Mouse (Mus musculus) small intestine, adult 2 months (tissue): Measurements from ENCODE around the gene Tinagl1. TPM values are rescaled to one million over a fixed set of nuclear protein-coding genes. Genes with fewer than 3 reads are reported as not detected.

ENCODE experiments used
- H3K27ac ChIP-seq: fragments of 200-500 bp; 2 replicates; pipeline ENCODE4 v1.5.1; 2012; ENCODE audit warnings: low read depth, low read length, control low read depth, inconsistent platforms; ENCODE audit not compliant: insufficient read depth
- H3K27me3 ChIP-seq: fragments of 200-500 bp; 2 replicates; pipeline ENCODE4 v1.6.1; 2012; ENCODE audit warnings: mild to moderate bottlenecking, moderate library complexity, low read length, inconsistent platforms; ENCODE audit not compliant: control insufficient read depth, insufficient read depth
- H3K36me3 ChIP-seq: fragments of 200-500 bp; 2 replicates; pipeline ENCODE4 v1.6.1; 2012; ENCODE audit warnings: mild to moderate bottlenecking, low read length, control low read depth, inconsistent platforms; ENCODE audit not compliant: control insufficient read depth, insufficient read depth
- H3K4me1 ChIP-seq: fragments of 200-500 bp; 2 replicates; pipeline ENCODE4 v1.6.1; 2012; ENCODE audit warnings: low read length, inconsistent platforms, mixed read lengths; ENCODE audit not compliant: control insufficient read depth, insufficient read depth, insufficient read length
- H3K4me3 ChIP-seq: fragments of 200-500 bp; 2 replicates; pipeline ENCODE4 v1.5.1; 2012; ENCODE audit warnings: low read depth, mild to moderate bottlenecking, control low read depth, inconsistent platforms, low read length, moderate library complexity
- CTCF ChIP-seq: fragments of 200-500 bp; IDR thresholded peaks from 2 replicates; pipeline ENCODE4 v1.5.1; 2012; ENCODE audit warnings: low read depth, mild to moderate bottlenecking, control low read depth, inconsistent platforms, low read length, moderate library complexity, mixed read lengths; ENCODE audit not compliant: insufficient replicate concordance, insufficient read length; ENCODE audit errors: extremely low read depth
- POLR2A ChIP-seq: fragments of 200-500 bp; IDR thresholded peaks from 2 replicates; pipeline ENCODE4 v1.6.1; 2012; ENCODE audit warnings: low read depth, mild to moderate bottlenecking, control low read depth, inconsistent platforms, low read length, moderate library complexity
- WGBS: fragments of 180-500 bp; shearing (Covaris S2); methylation state at CpG from one replicate; pipeline ENCODE4 v1.1.7; 2018; 5-methylcytosine and 5-hydroxymethylcytosine counted together
- polyA plus RNA-seq: library from polyadenylated mRNA; depleted of rRNA; stranded (reverse); fragments of >200 nt; gene quantifications from 2 replicates; pipeline ENCODE4 v1.2.3, GENCODE M21; 2012; rRNA removed

Gene Tinagl1
- 106 and 109 TPM in 2 replicates for polyA plus RNA-seq

- TF ChIP-seq POLR2A, result no peak
- no peak for TF ChIP-seq CTCF
- Histone ChIP-seq H3K27ac (peak within 1 kb of the TSS; percentile 84), H3K4me1 (peaks cover 39% of the 10 kb centered on the region), H3K27me3 (no peaks in the 10 kb centered on the region), H3K4me3 (peak within 1 kb of the TSS; percentile 60), H3K36me3 (peaks cover 2% of the 10 kb centered on the region; the same call in 1 of the 2 replicates)
- WGBS, result 3% methylated on average over 14 of the region's 14 CpGs
Observed at GRCm38 (mm10) chr4:130175072-130175711, at the start of gene Tinagl1. Tinagl1 (minus strand) TSS chr4:130175122.

GRCm38 (mm10) chr4:130224071-130224470 is 49.1 kb upstream of the Tinagl1 start:
- Histone ChIP-seq H3K4me1 (no peaks in the 10 kb centered on the region), H3K36me3 (no peaks in the 10 kb centered on the region), H3K4me3 (no peak overlapping the region), H3K27ac (no peak overlapping the region), H3K27me3 (no peaks in the 10 kb centered on the region)
- TF ChIP-seq CTCF (no peak), POLR2A (no peak)

- TF ChIP-seq POLR2A, result no peak
- TF ChIP-seq CTCF, result no peak
- WGBS, result 48% methylated on average over 4 of the region's 4 CpGs
- no peaks in the 10 kb centered on the region for H3K36me3 ChIP-seq
Observed at GRCm38 (mm10) chr4:130222179-130222578, 47.3 kb upstream of the Tinagl1 start, which contains the start of gene Gm853. Gm853 (minus strand) TSS chr4:130222401.

GRCm38 (mm10) chr4:130220176-130220575 is 45.3 kb upstream of the Tinagl1 start:
- no peaks in the 10 kb centered on the region for H3K4me1 ChIP-seq
- TF ChIP-seq CTCF, result no peak
- no peak for TF ChIP-seq POLR2A
- no peak overlapping the region for H3K4me3 ChIP-seq
- H3K27me3 ChIP-seq, result no peaks in the 10 kb centered on the region
- no peaks in the 10 kb centered on the region for H3K36me3 ChIP-seq
- H3K27ac ChIP-seq, result no peak overlapping the region
- 73% methylated on average over 9 of the region's 9 CpGs for WGBS

More at GRCm38 (mm10) chr4:130222179-130222578, 47.3 kb upstream of the Tinagl1 start, which contains the start of gene Gm853:
- Histone ChIP-seq H3K4me3 (no peak within 1 kb of the TSS), H3K4me1 (no peaks in the 10 kb centered on the region), H3K27me3 (no peaks in the 10 kb centered on the region), H3K27ac (no peak within 1 kb of the TSS)

GRCm38 (mm10) chr4:130215392-130215791 is 40.5 kb upstream of the Tinagl1 start:
- H3K27me3 ChIP-seq, result no peaks in the 10 kb centered on the region
- WGBS, result 71% methylated on average over 8 of the region's 8 CpGs
- no peaks in the 10 kb centered on the region for H3K36me3 ChIP-seq
- H3K4me1 ChIP-seq, result no peaks in the 10 kb centered on the region
- TF ChIP-seq CTCF (no peak), POLR2A (no peak)
- no peak overlapping the region for H3K4me3 ChIP-seq
- no peak overlapping the region for H3K27ac ChIP-seq

GRCm38 (mm10) chr4:130213857-130214256 is 38.9 kb upstream of the Tinagl1 start:
- no peaks in the 10 kb centered on the region for H3K27me3 ChIP-seq
- no peak overlapping the region for H3K27ac ChIP-seq
- TF ChIP-seq CTCF, result no peak
- no peak for TF ChIP-seq POLR2A
- no peaks in the 10 kb centered on the region for H3K36me3 ChIP-seq
- no peaks in the 10 kb centered on the region for H3K4me1 ChIP-seq
- no peak overlapping the region for H3K4me3 ChIP-seq
- WGBS, result 76% methylated on average over 10 of the region's 10 CpGs

- TF ChIP-seq CTCF (no peak), POLR2A (no peak)
- Histone ChIP-seq H3K27ac (no peak overlapping the region), H3K27me3 (no peaks in the 10 kb centered on the region), H3K36me3 (no peaks in the 10 kb centered on the region), H3K4me3 (no peak overlapping the region), H3K4me1 (no peaks in the 10 kb centered on the region)
- WGBS, result 45% methylated on average over 4 of the region's 4 CpGs
Observed at GRCm38 (mm10) chr4:130213197-130213596, 38.3 kb upstream of the Tinagl1 start.
